Mouse (Mus musculus) MN1 (cell line): ENCODE data around the gene Kxd1.
A peak's percentile ranks its signal among the peaks of the same experiment; 100 is the strongest.

Source experiments
- DNase-seq: peaks from one replicate; pipeline ENCODE4 v3.0.0-alpha.2; 2016; ENCODE audit warnings: low spot score

Kxd1 gene

DNA sequence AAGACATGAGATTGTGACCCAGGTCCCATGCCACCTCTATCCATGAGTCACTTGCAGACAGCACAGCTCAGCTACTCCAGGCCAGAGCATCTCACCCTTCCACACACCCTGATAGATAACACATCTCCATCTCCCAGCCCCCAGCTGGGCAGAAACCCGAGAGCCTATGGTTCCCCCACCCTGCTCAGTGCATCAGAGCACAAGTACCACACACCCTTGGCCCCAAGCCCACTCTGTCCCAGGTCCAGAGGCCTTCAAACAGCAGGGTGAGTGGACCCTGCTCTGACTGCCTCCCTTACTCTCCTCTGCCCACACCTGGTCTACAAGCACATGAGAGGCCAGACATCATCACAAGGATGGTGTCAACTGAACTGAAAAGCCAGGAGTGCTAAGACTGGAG, 59.8 kb downstream of the Kxd1 start:
- DNase-seq = no peak

DNA sequence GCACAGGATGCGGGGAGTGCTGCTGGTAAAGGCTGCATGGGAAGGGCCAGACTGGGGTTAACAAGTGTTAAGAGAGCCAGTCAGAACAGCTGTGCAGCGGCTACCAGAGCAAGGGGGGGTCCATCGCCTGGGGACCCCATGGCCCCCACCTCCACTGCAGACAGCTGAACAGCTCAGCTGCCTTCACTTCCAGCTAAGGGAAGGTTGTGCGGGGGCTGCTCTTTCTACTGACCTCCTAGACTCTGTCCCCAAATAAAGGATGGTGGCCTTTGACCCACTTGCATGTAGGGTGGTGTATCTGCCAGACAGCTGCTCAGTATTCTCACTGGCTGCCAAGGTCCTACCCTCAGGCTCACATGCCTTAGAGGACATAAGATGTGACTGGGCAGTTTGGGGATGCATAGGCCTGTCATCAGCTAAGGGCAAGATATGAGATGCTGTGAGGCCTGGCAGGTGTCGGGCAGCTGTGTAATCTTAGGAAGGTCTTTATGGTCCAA, 60.5 kb downstream of the Kxd1 start:
- no peak for DNase-seq

DNA sequence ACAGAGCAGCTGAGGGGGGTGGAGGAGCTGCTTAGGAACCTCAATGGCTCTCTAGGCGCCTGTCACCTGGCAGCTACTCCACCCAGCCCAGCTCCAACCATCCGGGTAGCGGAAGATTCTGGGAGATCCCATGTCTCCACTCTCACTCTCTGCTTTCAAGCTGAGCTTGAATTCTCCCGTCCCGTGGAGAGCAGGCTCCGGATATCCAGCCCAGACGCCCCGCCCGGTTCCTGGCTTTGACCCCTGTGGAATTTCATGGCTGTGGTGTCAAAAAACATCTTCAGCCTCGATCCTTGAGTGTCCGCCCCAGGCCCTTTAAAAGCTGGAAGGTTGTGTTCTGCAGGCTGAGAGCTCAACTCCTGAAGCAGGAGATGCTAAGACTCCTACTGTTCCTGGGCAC, 61.0 kb downstream of the Kxd1 start:
- DNase-seq = no peak

DNA sequence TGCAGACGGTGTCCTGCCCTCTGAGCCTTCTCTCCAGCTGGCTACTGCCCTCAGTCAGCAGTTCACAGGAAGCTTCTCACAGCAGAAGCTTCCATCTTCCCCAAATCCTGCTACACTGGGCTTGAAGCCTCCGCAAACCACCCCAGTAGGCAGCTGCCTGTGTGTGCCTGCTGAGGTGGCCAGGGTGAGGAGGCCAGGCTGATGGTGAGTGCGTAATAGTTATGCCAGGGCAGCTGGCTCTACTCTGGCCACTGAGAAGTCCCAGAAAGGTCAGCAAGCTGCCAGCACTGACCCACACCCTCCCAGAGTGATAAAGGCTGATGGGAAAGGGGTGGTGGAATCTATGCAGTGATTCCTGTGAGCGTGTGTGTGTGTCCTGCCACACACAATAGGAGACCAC, 61.5 kb downstream of the Kxd1 start:
- DNase-seq = no peak

DNA sequence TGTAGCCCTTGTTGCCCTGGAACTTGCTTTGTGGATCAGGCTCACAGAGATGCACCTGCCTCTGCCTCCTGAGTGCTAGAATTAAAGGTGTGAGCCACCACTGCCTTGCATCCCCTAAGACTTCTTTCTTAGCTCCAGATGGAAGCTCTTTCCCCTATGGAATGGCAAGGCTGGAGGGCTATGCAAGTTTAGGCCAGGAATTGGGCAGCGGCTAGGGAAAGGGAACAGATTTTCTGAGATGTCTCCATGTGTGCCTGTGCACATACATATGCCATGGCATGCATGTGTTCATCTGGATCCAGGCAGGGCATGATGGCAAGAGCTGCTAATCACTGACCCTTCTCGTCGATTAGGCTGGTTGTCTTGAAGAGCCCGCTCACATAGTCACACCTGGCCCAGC, 62.1 kb downstream of the Kxd1 start:
- DNase-seq = no peak

DNA sequence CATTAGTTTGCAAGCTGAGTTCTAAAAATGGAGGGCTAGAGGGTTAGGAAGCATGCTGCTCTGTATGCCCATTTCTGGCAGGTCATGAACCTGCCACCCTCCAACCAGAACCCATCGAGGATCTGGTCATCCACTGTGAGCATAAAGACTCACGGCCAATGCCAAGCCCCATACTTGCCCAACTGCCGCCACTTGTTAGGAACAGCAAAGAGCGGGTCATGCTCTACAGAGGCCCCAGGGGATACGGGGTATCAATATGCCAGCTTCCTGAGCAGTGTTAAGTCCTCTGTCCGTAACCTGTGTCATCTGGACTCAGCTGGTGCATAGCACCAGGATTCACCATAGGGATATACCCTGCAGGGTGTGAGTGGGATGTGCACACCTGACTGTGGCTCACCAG, 63.6 kb downstream of the Kxd1 start:
- DNase-seq = no peak

DNA sequence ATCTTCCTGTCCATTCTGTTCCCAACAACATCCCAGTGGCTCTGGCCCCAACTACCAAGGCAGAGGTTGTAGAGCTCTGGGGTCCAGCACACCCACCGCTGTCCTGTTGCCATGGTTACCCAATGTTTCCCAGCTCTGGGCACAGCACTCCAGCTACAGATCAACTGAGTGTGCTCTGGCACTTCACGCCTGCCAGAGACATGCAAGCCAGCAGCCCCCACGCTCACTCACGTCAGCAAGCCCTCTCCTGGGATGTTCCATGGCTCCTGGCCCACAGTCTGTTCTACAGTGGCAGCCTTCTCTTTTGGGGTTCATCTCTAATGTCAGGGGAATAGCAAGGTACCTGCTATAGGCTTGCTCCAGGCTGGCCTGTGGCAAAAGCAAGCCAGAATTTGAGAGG, 64.5 kb downstream of the Kxd1 start:
- no peak for DNase-seq

DNA sequence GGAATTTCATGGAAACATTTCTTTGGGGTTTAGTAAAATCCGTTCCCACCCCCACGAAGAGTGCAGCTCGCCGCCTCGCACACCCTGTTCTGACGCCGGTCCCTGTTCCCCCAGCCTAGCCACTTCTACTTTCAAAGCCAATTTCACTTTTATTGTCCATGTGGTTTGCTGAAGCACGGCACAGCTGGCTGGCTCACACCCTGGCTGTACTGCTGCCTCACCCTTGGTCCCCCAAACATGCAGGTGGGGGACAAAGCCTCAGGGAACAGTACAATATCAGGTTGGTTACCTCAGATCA, 65.3 kb downstream of the Kxd1 start:
- DNase-seq = no peak

DNA sequence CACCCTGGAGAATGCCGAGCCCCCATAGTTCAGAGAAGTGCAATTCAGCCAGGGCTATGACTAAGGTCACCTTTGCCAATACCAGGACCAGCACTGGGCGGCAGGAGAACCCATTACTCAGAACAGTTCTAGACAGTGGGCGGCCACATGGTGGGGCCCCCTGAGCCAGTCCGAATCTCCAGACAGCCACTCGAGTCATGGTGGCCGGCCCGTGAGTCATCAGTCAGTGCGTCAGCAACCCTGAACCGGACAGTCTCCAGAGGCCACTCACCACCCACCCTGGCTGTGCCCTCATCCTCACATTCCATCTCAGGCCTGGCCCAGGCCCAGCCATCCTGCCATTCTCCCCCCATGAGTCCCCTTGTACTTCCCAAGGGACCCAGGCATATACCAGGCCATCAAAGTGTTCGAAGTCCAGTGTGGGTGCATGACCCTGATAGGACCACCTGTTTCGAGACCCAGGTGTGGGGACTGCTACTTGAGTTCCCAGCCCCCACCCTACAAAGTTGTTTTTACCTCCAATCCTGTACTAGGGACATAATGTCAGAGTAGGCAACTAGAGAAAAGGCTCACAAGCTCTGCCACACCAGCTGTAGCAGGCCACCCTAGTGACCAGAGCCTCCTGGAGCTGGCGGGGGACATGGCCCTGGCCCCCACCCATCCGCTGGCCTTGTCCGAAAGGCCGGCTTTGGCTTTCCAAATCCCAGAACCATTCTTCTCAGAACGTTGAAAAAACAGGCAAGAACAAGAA, 65.8 kb downstream of the Kxd1 start:
- peak; percentile 43 for DNase-seq

DNA sequence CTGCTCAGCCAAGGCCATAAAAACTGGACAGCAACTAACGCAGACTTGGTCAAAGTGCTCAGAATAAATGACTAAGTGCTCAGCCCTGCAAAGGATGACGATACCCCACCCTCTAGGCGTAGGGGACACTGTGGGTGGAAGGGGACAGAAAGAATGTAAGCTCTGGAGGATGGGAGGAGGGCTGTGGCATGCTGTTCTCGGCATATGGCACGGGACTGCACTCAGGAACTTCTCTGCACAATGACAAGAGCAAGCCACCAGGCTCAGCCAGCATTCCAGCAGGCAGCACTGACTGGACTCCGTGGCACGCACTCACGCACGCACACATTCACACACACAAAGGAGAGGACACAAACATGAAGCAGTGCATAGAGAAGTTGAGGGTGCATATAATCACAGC, 67.2 kb downstream of the Kxd1 start:
- no peak for DNase-seq

DNA sequence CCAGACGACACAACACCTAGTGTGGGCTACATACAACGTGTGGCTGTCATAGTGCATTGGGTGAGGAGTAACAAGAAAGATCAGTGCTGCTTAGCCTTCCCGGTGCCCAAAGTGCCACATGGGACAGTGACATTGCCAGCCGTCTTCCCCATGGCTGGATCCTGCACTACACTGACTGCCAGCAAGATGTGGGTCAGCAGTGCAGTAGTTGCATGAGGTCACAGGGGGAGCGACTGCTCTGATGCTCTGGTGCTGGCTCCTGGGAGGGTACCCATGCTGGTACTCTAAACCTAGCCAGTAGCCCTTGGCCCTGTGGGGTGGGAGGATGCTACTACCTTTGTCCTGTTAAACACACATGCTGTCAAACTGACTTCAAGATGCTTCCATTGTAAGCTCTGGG, 67.6 kb downstream of the Kxd1 start:
- DNase-seq = no peak

DNA sequence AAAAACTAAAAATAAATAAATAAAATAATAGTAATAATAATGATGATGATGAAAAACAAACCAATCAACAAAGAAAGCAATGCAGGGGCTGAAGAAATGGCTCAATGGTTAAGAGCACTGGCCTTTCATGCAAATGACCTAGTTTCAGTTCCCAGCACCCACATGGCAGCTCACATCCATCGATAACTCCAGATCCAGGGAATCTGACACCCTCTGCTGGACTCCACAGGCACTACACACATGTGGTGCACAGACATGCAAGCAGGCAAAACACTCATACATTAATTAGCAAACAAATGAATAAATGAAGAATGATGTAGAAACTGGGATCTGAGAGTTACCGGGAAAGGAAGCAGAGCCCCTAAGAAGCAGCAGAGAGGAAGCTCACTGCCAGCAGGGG, 68.1 kb downstream of the Kxd1 start:
- no peak for DNase-seq

DNA sequence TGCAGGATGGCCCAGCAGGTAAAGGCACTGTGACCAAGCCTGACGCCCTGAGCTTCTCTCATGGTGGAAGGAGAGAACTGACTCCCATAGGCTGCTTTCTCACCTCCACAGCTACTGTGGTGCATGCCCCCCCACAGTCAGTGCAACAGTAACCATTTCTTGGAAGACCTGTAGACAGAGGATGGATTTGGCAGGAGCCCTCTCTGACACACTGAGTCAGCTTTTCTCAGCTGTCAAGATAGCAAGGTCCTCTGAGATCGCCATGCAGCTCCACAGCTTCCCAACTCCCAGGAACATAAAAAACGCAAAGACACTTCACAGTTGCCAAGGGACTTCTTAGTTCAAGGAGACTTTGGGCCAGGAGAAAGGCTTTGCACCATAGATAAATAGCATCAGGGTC, 69.3 kb downstream of the Kxd1 start:
- no peak for DNase-seq
